Mouse (Mus musculus) cerebellum, adult 11 months (tissue): Measurements from ENCODE around the gene Zfp382.
"Not testable (repeated sequence)": the region's sequence is repeated elsewhere in the genome, so short reads cannot be mapped to it uniquely, and the experiment has no call there.

ENCODE experiments used
- DNase-seq: peaks from one replicate; pipeline ENCODE4 v3.0.0; 2022

The Zfp382 gene

DNA sequence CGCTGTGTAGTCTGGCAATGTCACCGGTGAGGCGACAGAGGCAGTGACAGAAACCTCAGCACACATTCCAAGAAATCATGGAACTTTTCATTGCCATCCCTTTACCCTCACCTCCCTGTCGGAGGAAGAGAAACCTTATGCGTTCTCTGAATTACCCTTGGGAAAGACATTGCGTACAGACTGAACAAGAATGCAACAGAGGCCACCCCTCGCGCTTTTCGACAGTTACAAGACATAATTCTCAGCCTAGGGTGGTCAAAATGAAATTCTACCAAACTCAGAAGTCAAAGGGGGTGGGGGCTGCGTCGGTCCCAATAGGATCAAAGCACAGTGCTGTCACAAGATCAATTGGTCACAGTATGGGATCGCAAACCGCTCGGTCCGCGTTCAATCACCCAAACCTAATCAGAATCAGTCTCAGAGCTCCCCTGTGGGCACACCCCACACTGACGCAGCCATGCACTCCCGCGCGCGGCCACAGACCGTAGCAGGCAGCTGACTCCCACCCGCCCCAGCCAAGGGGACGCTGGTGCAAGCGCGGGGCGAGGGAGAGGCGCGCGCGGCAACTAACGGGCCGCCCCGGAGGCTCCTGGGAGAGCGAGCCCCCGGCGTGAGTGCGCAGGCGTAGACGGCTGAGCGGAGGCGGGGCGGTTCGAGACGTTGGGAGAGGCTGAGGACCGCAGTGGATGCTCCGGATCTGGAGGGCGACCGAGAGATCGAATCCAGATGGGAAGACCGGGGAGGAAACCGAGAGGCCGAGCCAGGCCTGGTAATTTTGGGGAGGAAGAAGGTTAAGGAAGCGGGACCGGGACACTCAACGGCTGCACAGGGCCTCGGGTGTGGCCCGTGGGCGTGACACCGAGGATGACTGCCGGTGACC lies at the start of gene Zfp382:
Gene Zfp382, plus strand, starts transcription at position 635 of the 880 bp plus-strand sequence.
- DNase-seq = peak; percentile 90

DNA sequence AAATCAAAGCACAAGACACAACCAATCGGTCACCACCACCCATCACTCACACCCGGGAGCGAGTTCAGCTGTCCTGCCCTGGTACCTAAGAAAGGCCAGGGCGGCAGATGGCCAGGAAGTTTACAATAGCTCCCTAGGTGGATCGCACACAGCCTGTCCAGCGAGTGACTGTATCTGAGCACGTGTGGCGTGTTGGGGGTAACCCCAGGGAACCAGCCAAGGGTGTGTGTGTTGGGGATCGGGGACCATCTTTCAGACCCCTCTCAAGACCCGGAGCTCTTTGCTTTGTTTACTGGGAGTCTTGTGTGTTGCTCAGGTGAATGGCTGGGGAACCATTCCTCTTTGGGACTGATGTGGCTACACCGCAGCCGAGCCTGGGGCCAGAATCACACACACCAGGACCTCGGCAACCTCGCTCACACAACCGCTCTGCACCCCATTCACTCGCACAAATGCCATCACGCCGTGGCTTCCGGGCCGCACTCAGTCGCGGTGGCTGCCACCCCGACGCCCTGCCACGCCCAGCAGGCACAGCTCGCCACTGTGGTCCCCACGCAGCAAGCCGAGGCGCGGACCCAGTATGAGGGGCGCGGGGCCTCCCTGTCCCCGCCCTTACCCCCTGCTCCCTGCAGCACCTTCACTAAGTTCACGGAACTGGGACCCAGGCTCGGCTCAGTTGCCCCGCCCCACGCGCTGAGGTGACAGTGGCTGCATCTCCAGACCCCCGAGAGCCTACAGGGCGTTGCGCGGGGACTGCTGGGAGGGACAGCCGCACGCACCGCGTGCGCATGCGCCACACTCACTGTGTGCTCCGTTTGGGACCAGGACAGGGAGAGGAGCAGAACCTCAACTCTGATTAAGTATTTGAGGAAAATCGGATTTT lies 49.4 kb upstream of the Zfp382 start, which contains the start of gene Zfp82:
Gene Zfp82, minus strand, starts transcription at position 755 of the 883 bp plus-strand sequence.
- DNase-seq = peak; percentile 84

DNA sequence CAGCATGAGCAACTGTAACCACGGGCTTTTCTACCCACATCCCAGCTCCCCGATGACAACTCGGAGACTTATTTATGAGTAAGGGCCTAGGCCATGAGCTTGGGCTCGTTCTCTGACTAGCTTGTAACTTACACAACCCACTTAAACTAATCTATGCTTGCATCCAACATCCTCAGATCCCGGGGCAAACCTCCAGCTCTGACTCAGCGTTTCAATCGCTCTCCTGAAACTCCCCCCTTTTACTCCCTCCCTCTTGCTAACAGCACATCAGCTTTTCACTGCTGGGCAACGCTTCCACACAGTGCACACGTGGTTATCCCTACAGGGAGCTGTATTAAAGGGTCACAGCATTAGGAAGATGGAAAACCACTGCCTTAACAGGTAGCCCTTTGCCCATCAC lies 35.2 kb upstream of the Zfp382 start:
- DNase-seq = no peak

DNA sequence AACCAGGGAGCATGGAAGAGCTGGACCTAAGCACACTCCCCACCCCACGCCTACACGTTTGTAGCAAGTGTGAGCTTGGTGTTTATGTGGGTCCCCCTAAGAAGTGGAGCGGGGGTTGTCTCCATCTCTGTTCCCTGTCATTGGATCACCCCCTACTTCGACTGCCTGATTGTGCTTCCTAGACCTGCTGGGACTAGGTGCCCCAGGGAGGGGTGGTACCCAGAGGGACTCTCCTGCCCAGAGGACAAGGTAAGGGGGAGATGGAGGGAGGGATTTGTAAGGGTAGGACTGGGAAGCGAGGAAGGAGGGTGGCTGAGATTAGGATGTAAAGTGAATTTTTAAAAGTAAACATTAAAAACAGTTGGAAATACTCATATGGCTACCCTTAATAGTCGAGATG lies 32.3 kb upstream of the Zfp382 start:
- DNase-seq = no peak

DNA sequence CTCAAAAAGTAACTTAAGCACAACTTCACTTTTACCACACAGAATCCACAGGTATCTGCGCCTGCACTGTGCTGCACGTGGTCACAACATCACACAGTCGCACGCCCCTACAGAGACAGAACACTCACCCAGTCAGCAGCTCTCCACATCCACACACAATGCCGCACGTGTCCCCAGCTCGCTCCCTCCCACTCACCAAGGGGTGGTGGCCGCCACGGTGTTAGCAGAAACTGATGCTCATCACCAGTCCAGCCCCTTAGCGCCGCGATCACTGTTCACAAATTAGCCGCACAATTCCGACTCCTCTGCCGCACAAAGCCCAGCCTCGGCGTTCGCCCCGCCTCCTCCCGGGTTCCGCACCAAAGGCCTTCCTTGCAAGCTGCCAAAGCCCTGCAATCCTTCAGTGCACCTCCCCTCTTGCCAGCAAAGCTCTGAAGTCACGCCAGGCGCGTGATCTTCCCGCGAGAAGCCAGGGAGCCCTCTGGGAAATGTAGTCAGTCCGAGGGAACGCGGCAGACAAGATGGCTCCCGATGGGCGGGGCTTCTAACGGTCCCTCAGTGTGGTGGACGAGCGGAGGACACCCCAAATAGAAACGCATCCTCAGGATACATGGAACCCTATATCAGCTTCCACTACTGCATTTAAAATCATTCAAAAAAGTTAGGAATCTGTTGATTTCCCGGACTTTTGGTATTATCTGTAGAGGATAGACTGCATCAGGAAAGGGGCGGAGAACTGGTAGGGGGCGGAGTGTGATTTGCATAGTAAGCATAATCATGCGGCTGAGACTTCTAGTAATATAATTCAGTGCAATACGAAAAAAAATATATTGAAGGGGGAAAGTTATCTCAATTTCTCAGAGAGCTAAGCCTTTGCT lies 31.4 kb upstream of the Zfp382 start, which contains the start of the genes Gm26920 and Zfp566:
Gene Gm26920, minus strand, starts transcription at position 319 of the 878 bp plus-strand sequence.
Gene Zfp566, minus strand, starts transcription at position 436 of the 878 bp plus-strand sequence.
- peak; percentile 96 for DNase-seq

DNA sequence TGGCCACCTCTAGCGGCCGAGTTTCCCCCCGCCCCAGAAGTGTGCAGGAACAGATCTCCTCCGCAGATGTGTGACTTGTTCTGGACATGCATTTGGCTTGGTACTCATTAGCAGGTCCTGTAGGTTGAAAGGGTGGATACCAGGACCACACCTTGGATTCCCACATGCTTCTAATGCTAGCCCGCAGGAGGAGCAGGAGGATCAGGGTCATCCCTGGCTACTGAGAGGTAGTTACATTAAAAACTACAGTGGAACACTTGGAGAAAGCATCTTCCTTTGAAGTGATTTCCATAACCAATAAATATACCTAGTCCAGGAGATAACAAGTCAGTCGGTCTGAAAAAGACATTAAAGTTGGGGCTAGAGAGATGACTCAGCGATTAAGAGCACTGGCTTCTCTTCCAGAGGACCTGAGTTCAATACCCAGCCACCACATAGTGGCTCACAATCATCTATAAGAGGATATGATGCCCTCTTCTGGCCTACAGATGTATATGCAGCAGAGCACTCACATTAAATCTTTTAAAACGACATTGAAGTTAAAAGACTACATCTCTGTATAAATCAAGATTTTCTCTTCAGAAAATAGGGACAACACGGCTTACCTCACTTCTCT lies 30.7 kb upstream of the Zfp382 start:
- DNase-seq = no peak

DNA sequence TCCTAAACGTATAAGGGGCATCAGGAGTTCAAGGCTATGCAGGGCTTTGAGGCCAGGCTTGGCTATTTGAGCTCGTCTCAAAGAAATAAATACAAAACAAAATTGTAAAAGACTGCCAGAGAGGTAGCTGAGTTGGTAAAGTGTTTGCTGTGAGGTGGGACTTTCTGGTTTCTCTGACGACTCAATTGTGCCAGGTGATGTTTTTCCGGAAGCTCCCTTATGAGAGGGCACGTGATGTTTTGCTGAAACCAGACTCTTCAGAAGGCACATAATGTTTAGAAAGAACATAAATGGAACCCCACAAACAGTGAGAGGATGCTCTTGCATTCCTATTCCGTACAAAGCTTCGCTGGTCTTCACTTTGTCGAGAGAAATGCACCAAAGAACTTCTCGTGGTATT lies 29.1 kb upstream of the Zfp382 start:
- DNase-seq = no peak

DNA sequence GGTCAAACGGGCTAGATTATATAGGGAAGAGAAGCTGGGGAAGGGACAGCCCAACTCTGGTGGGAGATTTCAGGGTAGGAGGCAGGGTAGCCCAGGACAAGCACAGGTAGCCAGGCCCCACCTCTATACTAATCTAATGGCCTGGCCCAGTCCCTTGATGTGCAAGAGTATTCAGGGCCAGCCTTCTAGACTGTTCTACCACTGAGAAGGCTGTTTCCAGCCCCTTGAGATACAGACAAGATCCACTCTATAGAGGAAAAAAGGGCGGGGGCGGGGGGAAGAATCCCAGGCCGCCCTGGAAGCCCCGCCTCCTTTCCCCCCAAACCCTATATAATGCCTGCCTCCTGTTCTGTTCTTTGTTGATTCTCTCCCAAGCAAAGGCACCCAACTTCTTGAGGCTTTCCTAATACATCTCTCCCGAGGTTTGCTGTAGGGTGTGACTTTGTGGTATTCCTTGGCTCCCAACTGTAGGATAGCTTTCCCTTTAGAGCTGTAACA lies 27.8 kb upstream of the Zfp382 start:
- DNase-seq = no peak

DNA sequence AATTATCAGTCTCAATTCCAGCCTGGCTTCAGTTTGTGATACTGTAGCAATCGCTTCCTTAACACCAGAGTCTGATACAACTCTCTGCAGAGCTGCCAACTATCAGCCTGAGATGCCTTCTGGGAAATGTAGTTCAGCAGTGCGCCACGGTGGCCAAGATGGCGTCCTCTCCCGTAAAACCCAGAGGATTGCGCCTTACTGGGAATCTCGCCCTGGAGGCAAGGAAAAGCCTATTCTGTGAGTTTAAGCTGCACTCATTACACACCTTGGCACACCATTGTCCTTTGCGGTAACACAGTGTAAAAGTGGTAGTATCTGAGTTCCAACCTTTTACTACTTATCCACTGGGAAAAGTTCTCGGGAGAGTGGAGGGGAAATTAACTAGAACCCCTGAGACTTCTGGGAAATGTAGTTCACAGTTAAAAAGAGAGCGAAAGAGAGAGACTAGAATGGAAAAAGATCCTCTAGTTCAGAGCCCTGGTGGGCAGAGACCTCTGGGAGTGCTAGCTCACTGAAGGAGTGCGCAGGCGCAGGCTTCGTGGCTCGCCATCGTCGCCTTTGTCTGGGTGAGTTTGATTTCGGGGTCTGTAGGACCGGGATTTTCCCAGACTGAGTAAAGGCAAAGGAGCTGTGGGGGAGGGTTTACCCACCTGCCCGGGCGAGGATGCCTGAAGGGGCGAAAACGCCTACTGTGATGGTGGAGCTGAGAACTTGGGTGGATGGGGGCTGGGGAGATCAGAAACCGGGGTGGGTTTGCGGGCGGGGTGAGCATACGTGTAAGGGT lies 26.9 kb upstream of the Zfp382 start, which contains the start of gene Zfp260:
Gene Zfp260, plus strand, starts transcription at position 132 of the 784 bp plus-strand sequence.
- DNase-seq = peak; percentile 81

DNA sequence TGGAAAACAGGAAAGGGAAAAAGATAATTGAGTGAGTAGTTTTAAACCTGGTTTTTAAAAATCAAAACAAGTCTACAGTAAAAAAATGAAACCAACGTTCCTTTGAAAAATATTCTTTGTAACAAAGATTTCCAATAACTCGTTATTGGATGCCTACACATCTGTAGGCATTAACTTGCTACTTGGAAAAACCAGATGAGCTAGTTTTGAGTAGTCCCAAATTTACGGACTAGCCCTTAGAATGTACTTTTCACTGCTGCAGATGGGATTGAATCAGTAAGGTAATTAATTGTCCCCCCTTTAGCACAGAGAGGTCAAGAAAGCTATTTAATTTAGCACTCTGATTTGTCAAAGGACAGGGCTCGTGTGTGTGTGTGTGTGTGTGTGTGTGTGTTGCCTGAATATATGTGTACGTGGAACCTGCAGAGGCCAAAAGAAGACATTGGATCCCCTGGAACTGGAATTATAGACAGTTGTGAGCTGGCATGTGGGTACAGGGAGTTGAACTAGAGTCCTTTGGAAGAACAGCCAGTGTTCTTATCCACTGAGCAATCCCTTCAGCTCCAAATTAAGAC lies 26.1 kb upstream of the Zfp382 start:
- DNase-seq = no peak

DNA sequence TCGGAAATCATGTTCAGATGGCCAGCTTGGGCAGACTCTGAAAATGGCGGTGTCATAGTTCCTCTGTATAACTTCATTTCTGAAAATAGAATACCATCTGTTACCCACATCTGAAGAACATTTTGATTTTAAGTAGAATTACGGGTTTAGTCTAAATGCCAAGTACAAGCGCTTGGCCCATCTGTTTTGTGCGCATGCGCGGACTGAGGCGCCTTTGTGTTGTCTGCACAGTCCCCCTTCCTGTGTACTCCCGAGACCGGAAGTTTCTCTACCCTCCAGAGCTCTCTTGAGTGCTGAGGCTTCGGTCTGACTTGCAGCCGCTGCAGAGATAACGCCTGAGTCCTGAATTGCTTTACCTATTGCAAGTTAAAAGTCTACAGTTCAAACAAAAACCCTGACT lies 22.4 kb upstream of the Zfp382 start:
- peak; percentile 68 for DNase-seq

DNA sequence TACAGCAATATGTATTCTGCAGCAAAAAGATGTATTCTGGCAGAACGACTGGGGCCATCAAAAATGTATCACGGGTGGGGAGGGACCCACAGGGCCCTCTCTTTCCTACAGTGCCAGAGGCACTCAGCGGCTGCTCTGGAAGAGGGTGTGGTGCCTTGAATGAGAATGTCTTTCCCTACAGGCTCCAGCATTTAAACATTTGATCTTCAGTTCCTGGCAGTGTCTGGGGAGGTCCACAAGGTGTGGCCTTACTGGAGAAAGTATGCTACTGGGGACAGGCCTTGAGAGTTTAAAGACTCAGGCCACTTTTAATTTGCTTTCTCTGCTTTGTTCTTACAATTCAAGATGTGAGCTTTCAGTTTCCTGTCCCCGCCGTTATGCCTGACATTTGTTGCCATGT lies 5.7 kb upstream of the Zfp382 start:
- no peak for DNase-seq

DNA sequence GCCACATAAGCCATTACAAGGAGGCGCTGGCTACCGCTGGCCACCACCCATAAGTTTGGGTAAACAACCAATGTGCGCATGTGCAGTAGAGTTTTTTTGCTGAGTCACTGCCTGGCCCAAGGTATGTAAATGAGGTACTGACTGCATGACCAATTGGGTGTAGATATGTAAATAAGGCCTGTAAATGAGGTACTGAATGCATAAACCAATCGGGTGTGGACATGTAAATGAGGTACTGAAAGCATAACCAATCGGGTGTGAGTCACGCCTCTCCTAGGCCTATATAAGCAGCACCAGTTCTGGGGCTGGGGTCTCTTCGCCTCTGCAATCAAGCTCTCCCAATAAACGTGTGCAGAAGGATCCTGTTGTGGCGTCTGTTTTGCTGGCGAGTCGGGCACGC lies 3.8 kb upstream of the Zfp382 start:
- DNase-seq = not testable (repeated sequence)

DNA sequence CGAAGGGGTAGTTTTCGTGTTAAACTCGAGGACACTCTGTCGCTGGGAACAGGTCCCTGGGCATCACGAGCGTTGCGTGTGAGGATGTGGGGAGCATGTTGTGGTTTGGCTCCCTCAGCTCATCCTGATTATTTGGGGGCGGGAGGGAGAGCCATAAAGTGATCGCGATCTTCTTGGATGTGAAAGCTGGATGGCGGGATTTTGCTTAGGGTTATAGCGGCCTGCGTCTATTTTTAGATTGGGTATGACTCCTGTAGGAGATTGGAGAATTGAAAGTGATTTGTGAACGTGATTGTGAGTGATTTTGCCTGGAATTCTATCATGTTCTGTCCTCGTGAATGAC lies 417 bp downstream of the Zfp382 start:
- no peak for DNase-seq

DNA sequence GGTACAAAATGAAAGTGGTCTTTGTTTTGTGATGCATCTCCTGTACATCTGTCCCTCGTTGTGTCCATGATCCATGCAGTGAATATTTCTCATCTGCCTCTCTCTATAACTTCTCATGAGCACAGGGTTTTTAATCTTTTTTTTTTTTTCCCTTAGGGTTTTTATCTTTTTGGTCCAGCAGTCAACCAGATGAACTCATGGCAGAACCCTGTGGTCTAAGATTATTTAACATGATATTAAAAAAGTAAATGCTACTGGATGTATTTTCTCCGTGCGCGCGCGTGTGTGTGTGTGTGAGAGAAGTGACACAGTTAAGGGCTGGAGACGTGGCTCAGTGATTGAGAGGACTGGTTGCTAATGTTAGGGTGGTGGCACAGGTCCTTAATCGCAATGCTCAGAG lies 8.2 kb downstream of the Zfp382 start:
- DNase-seq = no peak

DNA sequence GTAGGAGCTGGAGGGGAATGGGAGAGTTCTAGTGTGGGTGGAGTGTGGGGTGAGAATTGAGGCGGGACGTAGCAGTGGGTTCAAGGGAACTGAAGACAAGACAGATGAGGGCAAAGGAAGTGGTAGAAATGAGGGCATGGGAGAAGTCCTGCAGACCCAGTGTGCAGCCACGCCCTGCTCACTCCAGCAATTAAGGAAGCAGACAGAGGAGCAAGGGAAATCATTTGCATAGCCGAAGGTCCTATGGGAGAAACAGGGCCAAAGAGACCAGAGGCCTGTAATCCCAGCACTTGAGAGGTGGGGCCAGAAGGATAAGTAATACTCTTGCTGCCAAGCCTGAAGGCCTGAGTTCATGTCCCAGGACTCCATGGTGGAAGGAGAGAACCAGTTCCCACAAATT lies 10.7 kb downstream of the Zfp382 start:
- DNase-seq = no peak

DNA sequence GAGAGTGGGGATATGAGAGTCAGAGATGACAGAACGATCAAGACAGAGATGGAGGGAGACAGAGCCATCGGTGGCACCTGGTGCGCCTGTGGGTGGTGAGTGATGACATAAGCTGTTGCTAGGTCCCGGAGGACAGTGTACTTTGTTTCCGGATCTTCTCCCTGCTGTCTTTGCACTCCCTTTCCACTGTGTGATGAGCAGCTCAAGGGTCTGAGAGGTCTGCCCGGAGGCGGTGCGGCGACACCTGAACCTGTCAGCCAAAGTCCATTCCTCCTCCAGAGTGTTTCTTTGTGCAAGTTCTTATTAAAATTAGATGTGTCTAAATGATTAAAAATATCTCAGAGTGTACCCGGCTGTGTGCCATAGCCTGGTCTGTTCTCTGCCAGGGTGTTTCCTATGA lies 15.1 kb downstream of the Zfp382 start:
- no peak for DNase-seq

DNA sequence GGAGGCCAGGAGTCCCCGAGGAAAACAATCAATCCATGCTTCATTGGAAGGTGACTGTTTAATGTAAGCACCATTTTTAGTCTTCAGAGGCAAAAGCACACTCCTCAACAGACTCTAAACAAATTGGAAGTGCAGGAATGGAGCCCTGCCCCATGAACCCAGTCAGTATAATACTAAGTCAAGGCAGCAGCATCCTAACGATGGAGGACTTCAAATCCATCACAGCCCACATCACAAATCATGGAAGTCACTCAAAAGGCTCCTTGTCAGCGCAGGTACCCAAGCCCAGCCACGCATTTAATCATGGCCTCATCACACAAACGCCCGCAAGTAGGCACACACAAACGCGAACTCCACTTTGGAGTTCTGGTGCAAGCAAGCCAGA lies 21.4 kb downstream of the Zfp382 start:
- DNase-seq = no peak

DNA sequence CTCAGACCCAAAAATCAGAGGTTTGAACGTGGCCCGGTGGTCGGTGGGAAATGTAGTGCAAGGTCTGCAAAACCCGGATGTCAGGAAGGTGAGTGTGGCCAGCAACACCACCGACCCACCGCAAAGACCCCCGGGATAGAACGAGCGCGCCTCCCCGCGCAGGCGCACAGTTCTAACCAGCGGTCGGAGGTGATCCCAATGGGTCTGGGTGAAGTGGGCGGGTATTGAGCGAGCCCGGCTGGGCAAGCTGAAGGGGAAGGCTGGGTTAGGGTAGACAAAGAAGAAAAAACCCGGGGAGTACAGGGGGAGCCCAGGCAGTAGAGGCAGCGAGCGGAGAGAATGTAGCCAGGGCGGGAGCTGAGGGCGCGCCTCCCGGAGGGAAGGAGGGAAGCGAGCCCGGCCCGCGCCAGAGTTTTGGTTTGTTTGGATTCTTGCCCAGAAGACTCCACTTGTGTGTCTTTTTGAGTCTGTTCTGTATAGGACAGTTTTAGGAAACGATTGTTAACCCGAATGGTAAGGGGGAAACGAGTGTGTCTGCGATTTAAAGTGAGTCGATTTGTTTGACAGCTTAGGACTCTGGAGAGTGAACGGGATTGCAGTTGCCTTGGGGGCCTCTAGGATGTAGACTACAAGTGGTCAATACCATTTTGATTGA lies 21.9 kb downstream of the Zfp382 start:
- DNase-seq = peak; percentile 34

DNA sequence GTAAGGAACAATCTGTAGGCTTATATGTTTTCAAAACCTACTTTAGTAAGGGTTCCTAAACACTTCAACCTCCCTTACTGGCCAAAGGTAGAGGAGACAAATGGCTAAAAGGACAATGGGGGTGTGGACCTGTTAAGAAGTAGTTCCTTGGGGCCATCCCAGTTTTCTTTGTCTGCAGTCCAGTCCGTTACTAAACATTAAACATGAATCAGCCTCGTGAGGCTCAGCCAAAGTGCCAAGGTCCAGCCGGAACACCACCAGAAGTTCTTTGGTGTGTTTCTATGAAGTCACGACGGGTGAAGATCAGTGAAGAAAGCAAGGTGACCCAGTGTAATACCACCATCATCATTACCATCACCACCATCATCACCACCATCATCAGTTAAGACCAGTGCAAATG lies 25.3 kb downstream of the Zfp382 start:
- no peak for DNase-seq
